Mouse (Mus musculus) T-helper 2 cell (primary cell): ENCODE data around the gene Zfp113.

Source experiments
- in situ Hi-C: fragments of 300-600 bp; cut with MboI, MseI; formaldehyde crosslinking; loops from one replicate; pipeline ENCODE4 v1.15.1; 2025; ENCODE audit warnings: high pct_unique_total_duplicates

Zfp113 gene

GRCm38 (mm10) chr5:138155443-138155976 is at the start of gene Zfp113:
TSS of gene Zfp113 (minus strand) at chr5:138155744.
- in situ Hi-C loops = no loop called here

- in situ Hi-C loops = no loop called here
These were observed 46.5 kb upstream of the Zfp113 start for GRCm38 (mm10) chr5:138202086-138202485.

- in situ Hi-C loops = no loop called here
These were observed 44.0 kb upstream of the Zfp113 start for GRCm38 (mm10) chr5:138199576-138199975.

GRCm38 (mm10) chr5:138195463-138195862 is 39.9 kb upstream of the Zfp113 start:
- in situ Hi-C loops = no loop called here

- in situ Hi-C loops = no loop called here
These were observed 39.3 kb upstream of the Zfp113 start for GRCm38 (mm10) chr5:138194755-138195345.

- in situ Hi-C loops = no loop called here
These were observed 38.5 kb upstream of the Zfp113 start, which contains the start of gene Mblac1 for GRCm38 (mm10) chr5:138193771-138194727. TSS of gene Mblac1 (plus strand) at chr5:138194314.

GRCm38 (mm10) chr5:138187661-138188306 is 32.2 kb upstream of the Zfp113 start:
- in situ Hi-C loops = no loop called here

- in situ Hi-C loops = no loop called here
These were observed 31.6 kb upstream of the Zfp113 start, which contains the start of the genes Taf6 and Cnpy4 for GRCm38 (mm10) chr5:138186950-138187638. TSS of gene Taf6 (minus strand) at chr5:138187451. TSS of gene Cnpy4 (plus strand) at chr5:138187485.

- in situ Hi-C loops = no loop called here
These were observed 17.7 kb upstream of the Zfp113 start for GRCm38 (mm10) chr5:138173217-138173616.

GRCm38 (mm10) chr5:138171695-138172491 is 16.3 kb upstream of the Zfp113 start, which contains the start of the genes Ap4m1 and Mcm7:
TSS of gene Ap4m1 (plus strand) at chr5:138172002.
TSS of gene Mcm7 (minus strand) at chr5:138172422.
- in situ Hi-C loops = no loop called here

- in situ Hi-C loops = no loop called here
These were observed 15.5 kb upstream of the Zfp113 start for GRCm38 (mm10) chr5:138170936-138171561.

GRCm38 (mm10) chr5:138165594-138165993 is 10.1 kb upstream of the Zfp113 start:
- in situ Hi-C loops = loop anchor here (5.0 kb wide), 2 partner anchors 87 to 643 kb away; no protein-coding TSS in a partner anchor

GRCm38 (mm10) chr5:138163610-138164009 is 8.1 kb upstream of the Zfp113 start:
- in situ Hi-C loops = no loop called here

- in situ Hi-C loops = no loop called here
These were observed 7.5 kb upstream of the Zfp113 start for GRCm38 (mm10) chr5:138163046-138163445.

- in situ Hi-C loops = no loop called here
These were observed 5.5 kb upstream of the Zfp113 start, which contains the start of gene Cops6 for GRCm38 (mm10) chr5:138160842-138161665. TSS of gene Cops6 (plus strand) at chr5:138161071.

- in situ Hi-C loops = no loop called here
These were observed 4.7 kb upstream of the Zfp113 start for GRCm38 (mm10) chr5:138160224-138160762.

- in situ Hi-C loops = loop anchor here (5.0 kb wide), 1 partner anchor 67 kb away; the partner anchor contains the start of gene Zkscan1
These were observed 1.2 kb downstream of the Zfp113 start for GRCm38 (mm10) chr5:138154390-138154789.

- in situ Hi-C loops = no loop called here
These were observed 17.0 kb downstream of the Zfp113 start for GRCm38 (mm10) chr5:138138585-138138984.
